Mouse (Mus musculus) limb, embryonic 10.5 days (tissue): ENCODE measurements at regions not wholly inside any gene's neighbourhood (a gene's known extent, or its start where the extent isn't known, plus 50 kb on each side); places are given as distances from the start of the nearest gene placed in this dataset.

Experiments
- DNase-seq: peaks from one replicate; pipeline ENCODE4 v3.0.0-alpha.2; 2017; ENCODE audit warnings: low spot score
- H3K27ac ChIP-seq: fragments of 300-500 bp; sonication (generic); 2 replicates; pipeline ENCODE4 v1.5.1; 2016; ENCODE audit warnings: mild to moderate bottlenecking
- H3K27me3 ChIP-seq: fragments of 300-500 bp; sonication (generic); 2 replicates; pipeline ENCODE4 v1.6.1; 2016; ENCODE audit warnings: low read depth, mild to moderate bottlenecking; ENCODE audit not compliant: poor library complexity, severe bottlenecking
- H3K36me3 ChIP-seq: fragments of 300-500 bp; sonication (generic); 2 replicates; pipeline ENCODE4 v1.6.1; 2016; ENCODE audit warnings: mild to moderate bottlenecking, moderate library complexity
- H3K4me1 ChIP-seq: fragments of 300-500 bp; sonication (generic); 2 replicates; pipeline ENCODE4 v1.6.1; 2016
- H3K4me3 ChIP-seq: fragments of 300-500 bp; sonication (generic); 2 replicates; pipeline ENCODE4 v1.5.1; 2016; ENCODE audit warnings: mild to moderate bottlenecking, moderate library complexity
- H3K9me3 ChIP-seq: fragments of 300-500 bp; sonication (generic); replicated peaks from 2 replicates; pipeline ENCODE4 v1.6.1; 2016; ENCODE audit warnings: mild to moderate bottlenecking
- WGBS: fragments of 180-500 bp; shearing (Covaris S2); methylation state at CpG from one replicate; pipeline ENCODE4 v1.1.7; 2016; 5-methylcytosine and 5-hydroxymethylcytosine counted together

GRCm38 (mm10) chr8:6139171-6139570 lies 1034.0 kb upstream of the Slc10a2 start:
- DNase-seq, result no peak
- 66% methylated on average over 4 of the region's 4 CpGs for WGBS
- no peaks in the 10 kb centered on the region for H3K9me3 ChIP-seq

GRCm38 (mm10) chr8:6132243-6132751 lies 1027.1 kb upstream of the Slc10a2 start:
- no peaks in the 10 kb centered on the region for H3K9me3 ChIP-seq
- no peak overlapping the region for H3K27ac ChIP-seq
- no peaks in the 10 kb centered on the region for H3K4me1 ChIP-seq
- no peak for DNase-seq
- no peaks in the 10 kb centered on the region for H3K27me3 ChIP-seq
- no peaks in the 10 kb centered on the region for H3K36me3 ChIP-seq
- no peak overlapping the region for H3K4me3 ChIP-seq
- WGBS, result 73% methylated on average over 3 of the region's 3 CpGs

More at GRCm38 (mm10) chr8:6139171-6139570, 1034.0 kb upstream of the Slc10a2 start:
- Histone ChIP-seq H3K4me3 (no peak overlapping the region), H3K27ac (no peak overlapping the region), H3K4me1 (no peaks in the 10 kb centered on the region), H3K36me3 (no peaks in the 10 kb centered on the region), H3K27me3 (no peaks in the 10 kb centered on the region)

GRCm38 (mm10) chr8:6125265-6125664 lies 1020.1 kb upstream of the Slc10a2 start:
- Histone ChIP-seq H3K27me3 (no peaks in the 10 kb centered on the region), H3K9me3 (no peaks in the 10 kb centered on the region), H3K36me3 (no peaks in the 10 kb centered on the region), H3K4me3 (no peak overlapping the region), H3K4me1 (no peaks in the 10 kb centered on the region), H3K27ac (no peak overlapping the region)
- no peak for DNase-seq

GRCm38 (mm10) chr8:6119506-6119905 lies 1014.4 kb upstream of the Slc10a2 start:
- Histone ChIP-seq H3K9me3 (no peaks in the 10 kb centered on the region), H3K36me3 (no peaks in the 10 kb centered on the region), H3K4me1 (no peaks in the 10 kb centered on the region), H3K27me3 (no peaks in the 10 kb centered on the region), H3K4me3 (no peak overlapping the region), H3K27ac (no peak overlapping the region)
- DNase-seq, result no peak

GRCm38 (mm10) chr8:6111351-6111750 lies 1006.2 kb upstream of the Slc10a2 start:
- WGBS, result 87% methylated on average over 2 of the region's 2 CpGs
- H3K36me3 ChIP-seq, result no peaks in the 10 kb centered on the region
- H3K4me1 ChIP-seq, result no peaks in the 10 kb centered on the region
- H3K27me3 ChIP-seq, result no peaks in the 10 kb centered on the region
- no peak overlapping the region for H3K4me3 ChIP-seq
- no peaks in the 10 kb centered on the region for H3K9me3 ChIP-seq
- no peak for DNase-seq
- no peak overlapping the region for H3K27ac ChIP-seq

GRCm38 (mm10) chr8:6090028-6090427 lies 984.9 kb upstream of the Slc10a2 start:
- WGBS, result 90% methylated on average over 4 of the region's 4 CpGs
- Histone ChIP-seq H3K4me3 (no peak overlapping the region), H3K27ac (no peak overlapping the region), H3K9me3 (no peaks in the 10 kb centered on the region), H3K27me3 (no peaks in the 10 kb centered on the region), H3K4me1 (no peaks in the 10 kb centered on the region), H3K36me3 (no peaks in the 10 kb centered on the region)
- no peak for DNase-seq

GRCm38 (mm10) chr8:6043939-6044577 lies 938.9 kb upstream of the Slc10a2 start:
- no peak overlapping the region for H3K4me3 ChIP-seq
- peak; percentile 31 for DNase-seq
- WGBS, result 45% methylated on average over 5 of the region's 5 CpGs
- no peaks in the 10 kb centered on the region for H3K4me1 ChIP-seq
- H3K9me3 ChIP-seq, result no peaks in the 10 kb centered on the region
- H3K27ac ChIP-seq, result no peak overlapping the region
- H3K27me3 ChIP-seq, result no peaks in the 10 kb centered on the region
- H3K36me3 ChIP-seq, result no peaks in the 10 kb centered on the region

- Histone ChIP-seq H3K27ac (no peak overlapping the region), H3K4me1 (no peaks in the 10 kb centered on the region), H3K4me3 (no peak overlapping the region), H3K36me3 (no peaks in the 10 kb centered on the region), H3K27me3 (no peaks in the 10 kb centered on the region), H3K9me3 (no peaks in the 10 kb centered on the region)
- WGBS, result 83% methylated on average over 2 of the region's 2 CpGs
- no peak for DNase-seq
Measured at GRCm38 (mm10) chr8:6012206-6012605, 907.1 kb upstream of the Slc10a2 start.

GRCm38 (mm10) chr8:6011182-6011581 lies 906.0 kb upstream of the Slc10a2 start:
- Histone ChIP-seq H3K36me3 (no peaks in the 10 kb centered on the region), H3K4me3 (no peak overlapping the region), H3K4me1 (no peaks in the 10 kb centered on the region), H3K27me3 (no peaks in the 10 kb centered on the region), H3K9me3 (no peaks in the 10 kb centered on the region), H3K27ac (no peak overlapping the region)
- DNase-seq, result no peak

- Histone ChIP-seq H3K36me3 (no peaks in the 10 kb centered on the region), H3K4me1 (no peaks in the 10 kb centered on the region), H3K9me3 (no peaks in the 10 kb centered on the region), H3K4me3 (no peak overlapping the region), H3K27me3 (no peaks in the 10 kb centered on the region), H3K27ac (no peak overlapping the region)
- no peak for DNase-seq
- 88% methylated on average over 2 of the region's 2 CpGs for WGBS
Measured at GRCm38 (mm10) chr8:6010712-6011111, 905.6 kb upstream of the Slc10a2 start.

GRCm38 (mm10) chr8:6002612-6003011 lies 897.5 kb upstream of the Slc10a2 start:
- no peak overlapping the region for H3K4me3 ChIP-seq

GRCm38 (mm10) chr8:5994846-5995245 lies 889.7 kb upstream of the Slc10a2 start:
- DNase-seq, result no peak
- H3K4me1 ChIP-seq, result no peaks in the 10 kb centered on the region

More at GRCm38 (mm10) chr8:6002612-6003011, 897.5 kb upstream of the Slc10a2 start:
- H3K27me3 ChIP-seq, result no peaks in the 10 kb centered on the region
- no peaks in the 10 kb centered on the region for H3K9me3 ChIP-seq
- no peaks in the 10 kb centered on the region for H3K36me3 ChIP-seq
- no peak for DNase-seq
- 39% methylated on average over 1 of the region's 1 CpGs for WGBS
- no peak overlapping the region for H3K27ac ChIP-seq
- H3K4me1 ChIP-seq, result no peaks in the 10 kb centered on the region

GRCm38 (mm10) chr8:5965403-5966015 lies 860.4 kb upstream of the Slc10a2 start:
- Histone ChIP-seq H3K27ac (no peak overlapping the region), H3K9me3 (no peaks in the 10 kb centered on the region), H3K4me3 (no peak overlapping the region), H3K36me3 (no peaks in the 10 kb centered on the region), H3K4me1 (peaks cover 6% of the 10 kb centered on the region), H3K27me3 (no peaks in the 10 kb centered on the region)
- DNase-seq, result peak; percentile 63
- WGBS, result 42% methylated on average over 6 of the region's 6 CpGs

More at GRCm38 (mm10) chr8:5994846-5995245, 889.7 kb upstream of the Slc10a2 start:
- Histone ChIP-seq H3K36me3 (no peaks in the 10 kb centered on the region), H3K4me3 (no peak overlapping the region), H3K27ac (no peak overlapping the region), H3K9me3 (no peaks in the 10 kb centered on the region), H3K27me3 (no peaks in the 10 kb centered on the region)
- 62% methylated on average over 6 of the region's 6 CpGs for WGBS
